In the genomic region with DNA sequence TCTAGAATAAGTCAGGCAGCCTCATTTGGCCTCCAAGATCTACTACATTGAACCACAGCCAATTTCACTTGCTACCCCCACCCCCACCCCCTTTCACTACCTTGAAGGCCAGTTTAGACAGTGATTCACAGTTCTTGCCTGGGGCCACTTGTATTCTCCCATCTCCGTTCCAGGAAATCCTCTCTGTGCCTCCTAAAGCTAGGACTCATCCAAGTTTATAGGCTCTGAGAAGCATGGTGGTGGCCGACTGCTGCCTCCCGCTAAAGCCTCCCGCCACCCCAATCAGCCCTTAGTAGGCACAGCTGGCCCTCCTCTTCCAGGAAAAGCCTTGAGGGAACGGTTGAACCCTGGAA, we compare ENCODE assay signal across 8 mouse cellular contexts. TPM values are rescaled to one million over a fixed set of nuclear protein-coding genes. Genes with fewer than 3 reads are reported as not detected.
A peak's percentile ranks its signal among the peaks of the same experiment; 100 is the strongest.
DNase-seq lines count a peak whose midpoint lies in the region; ATAC-seq and TF ChIP-seq lines count a peak whose summit lies in the region.

No protein-coding gene starts in this region.

- no peaks in the 10 kb centered on the region for H3K9me3 ChIP-seq in E14TG2a.4 (ENCODE audit: low read length)
- H3K9me3 ChIP-seq in forebrain, embryonic 16.5 days (ENCODE audit: control insufficient read depth, low read length): no peaks in the 10 kb centered on the region

- peak overlapping the region; percentile 80 for H3K4me2 ChIP-seq in forebrain, embryonic 16.5 days (ENCODE audit: low read length)

- no peaks in the 10 kb centered on the region for H3K27me3 ChIP-seq in heart, adult 2 months (ENCODE audit: control insufficient read depth, insufficient read depth, low read length)
- no peaks in the 10 kb centered on the region for H3K27me3 ChIP-seq in E14TG2a.4 (ENCODE audit: insufficient read depth, low read length)
- no peaks in the 10 kb centered on the region for H3K27me3 ChIP-seq in forebrain, embryonic 16.5 days (replicated peaks; ENCODE audit: control insufficient read depth, insufficient read depth, low read length)

- no peak for TF ChIP-seq EP300 in heart, adult 2 months (IDR thresholded peaks at IDR 0.05; ENCODE audit: insufficient read depth, low read depth, low read length)

- H3K9ac ChIP-seq in heart, adult 2 months (ENCODE audit: low read depth, low read length): peak overlapping the region; percentile 70
- H3K9ac ChIP-seq in forebrain, embryonic 16.5 days (replicated peaks; ENCODE audit: low read depth, low read length): peak overlapping the region; percentile 73

- intact Hi-C loops in heart, adult 2 months (cut with DNase I): loop anchor here (5.0 kb wide), 2 partner anchors 60 to 90 kb away; no protein-coding TSS in a partner anchor

- no peaks in the 10 kb centered on the region; the same call in 1 of the 2 replicates for H3K36me3 ChIP-seq in heart, adult 2 months (ENCODE audit: control insufficient read depth, insufficient read depth, low read length)
- H3K36me3 ChIP-seq in E14TG2a.4 (ENCODE audit: insufficient read depth, low read length) (peaks cover 28% of the 10 kb centered on the region), macrophage (ENCODE audit: inconsistent target) (peaks cover 36% of the 10 kb centered on the region)
- peaks cover 4% of the 10 kb centered on the region; the same call in 1 of the 2 replicates for H3K36me3 ChIP-seq in forebrain, embryonic 16.5 days (ENCODE audit: control insufficient read depth, insufficient read depth)

- DNase-seq in heart, adult 2 months: no peak
- DNase-seq in heart, adult 11 months: no peak
- DNase-seq in frontal cortex, postnatal 14 days (ENCODE audit: low spot score in 2 of 2): no peak
- DNase-seq in ovary, postnatal 10 days (ENCODE audit: low spot score): no peak
- DNase-seq in kidney, postnatal 25 days: no peak

- no peak for ATAC-seq in forebrain, embryonic 16.5 days

- TF ChIP-seq CTCF in heart, adult 2 months (IDR thresholded peaks at IDR 0.05): no peak
- no peak for TF ChIP-seq CTCF in E14TG2a.4 (conservative IDR thresholded peaks at IDR 0.05; ENCODE audit: low read length)

- H3K27ac ChIP-seq in heart, adult 2 months: peak overlapping the region; percentile 97
- peak overlapping the region; percentile 31; the same call in 1 of the 2 replicates for H3K27ac ChIP-seq in forebrain, embryonic 16.5 days (ENCODE audit: low read length)
- peak overlapping the region; percentile 68 for H3K27ac ChIP-seq in macrophage

- H3K79me2 ChIP-seq in heart, adult 2 months (replicated peaks; ENCODE audit: control insufficient read depth, insufficient read depth, low read length): no peaks in the 10 kb centered on the region; the same call in 1 of the 2 replicates
- peaks cover 37% of the 10 kb centered on the region for H3K79me2 ChIP-seq in macrophage (ENCODE audit: inconsistent target)

- peaks cover 6% of the 10 kb centered on the region for H3K4me1 ChIP-seq in heart, adult 2 months (ENCODE audit: control insufficient read depth, insufficient read depth, low read length)
- peaks cover 52% of the 10 kb centered on the region for H3K4me1 ChIP-seq in E14TG2a.4 (replicated peaks; ENCODE audit: low read depth, low read length)
- H3K4me1 ChIP-seq in forebrain, embryonic 16.5 days (replicated peaks; ENCODE audit: control insufficient read depth, insufficient read depth, low read length): peaks cover 18% of the 10 kb centered on the region

- 5% methylated on average over 5 of the region's 5 CpGs for WGBS in heart, adult 2 months
- 0% methylated on average over 5 of the region's 5 CpGs for WGBS in forebrain, embryonic 16.5 days
- WGBS in macrophage (ENCODE audit: missing documents): 11% methylated on average over 5 of the region's 5 CpGs

- no peak for TF ChIP-seq POLR2A in heart, adult 2 months (IDR thresholded peaks at IDR 0.05; ENCODE audit: insufficient read depth, low read depth, low read length)

- H3K4me3 ChIP-seq in heart, adult 2 months: peak overlapping the region; percentile 65
- H3K4me3 ChIP-seq in E14TG2a.4 (replicated peaks; ENCODE audit: low read length) (peak overlapping the region; percentile 85), macrophage (ENCODE audit: inconsistent target) (peak overlapping the region; percentile 49)
- H3K4me3 ChIP-seq in forebrain, embryonic 16.5 days (replicated peaks; ENCODE audit: low read length): peak overlapping the region; percentile 48

RNA-seq across cellular contexts. Expression of gene Elovl1, which starts 0.5 kb away (rescaled TPM):
- total RNA-seq in heart, adult 2 months (2021): 10 to 100 TPM; 16.4 to 17.5 TPM
- polyA plus RNA-seq in heart, adult 2 months (2012; rRNA removed): 66.4 and 74.4 TPM in 2 replicates
- 25.9 TPM in 2 replicates for polyA plus RNA-seq in forebrain, embryonic 16.5 days (2015; fragmentation: Nextera tagmentation; extraction: Ambion mirVana)
- total RNA-seq in macrophage (2018; cell fraction: chromatin; rRNA removed): 100 to 1,000 TPM in 15 of 26 experiments, 10 to 100 TPM in 11; 47.7 to 179 (median 106) TPM
- total RNA-seq in macrophage (2018; cell fraction: cytosol; rRNA removed): 100 to 1,000 TPM in 24 of 26 experiments, 10 to 100 TPM in 2; 86.6 to 175 (median 138) TPM
- 100 to 1,000 TPM in 23 of 26 experiments, 10 to 100 TPM in 3; 80.4 to 218 (median 139) TPM for total RNA-seq in macrophage (2018; cell fraction: nucleus; rRNA removed)
- 152 to 208 TPM (median 177 TPM) in 3 replicates for polyA plus RNA-seq in macrophage (2018)

RNA-seq across cellular contexts. Expression of gene Cdc20, which starts 9.8 kb away (rescaled TPM):
- under 1 TPM; 0.76 to 0.96 TPM for total RNA-seq in heart, adult 2 months (2021)
- polyA plus RNA-seq in heart, adult 2 months (2012; rRNA removed): 1.6 and 2.3 TPM in 2 replicates
- polyA plus RNA-seq in forebrain, embryonic 16.5 days (2015; fragmentation: Nextera tagmentation; extraction: Ambion mirVana): 87.8 and 113 TPM in 2 replicates
- 1 to 10 TPM in 13 of 26 experiments, under 1 TPM in 4, not detected in 9; 0.42 to 6.6 (median 1.4) TPM for total RNA-seq in macrophage (2018; cell fraction: chromatin; rRNA removed)
- 1 to 10 TPM in 14 of 26 experiments, under 1 TPM in 12; 0.27 to 5.4 (median 1.3) TPM for total RNA-seq in macrophage (2018; cell fraction: cytosol; rRNA removed)
- 1 to 10 TPM in 13 of 26 experiments, under 1 TPM in 10, not detected in 3; 0.27 to 3.5 (median 1.2) TPM for total RNA-seq in macrophage (2018; cell fraction: nucleus; rRNA removed)
- polyA plus RNA-seq in macrophage (2018): 0.63 to 3.8 TPM (median 2.6 TPM) in 3 replicates

RNA-seq across cellular contexts. Expression of gene Med8, which starts 18.3 kb away (rescaled TPM):
- 10 to 100 TPM; 41.0 to 42.5 TPM for total RNA-seq in heart, adult 2 months (2021)
- polyA plus RNA-seq in heart, adult 2 months (2012; rRNA removed): 19.0 and 20.8 TPM in 2 replicates
- 113 and 116 TPM in 2 replicates for polyA plus RNA-seq in forebrain, embryonic 16.5 days (2015; fragmentation: Nextera tagmentation; extraction: Ambion mirVana)
- 100 to 1,000 TPM in 7 of 26 experiments, 10 to 100 TPM in 19; 36.6 to 127 (median 86.3) TPM for total RNA-seq in macrophage (2018; cell fraction: chromatin; rRNA removed)
- total RNA-seq in macrophage (2018; cell fraction: cytosol; rRNA removed): 10 to 100 TPM; 49.5 to 95.3 (median 73.1) TPM
- 100 to 1,000 TPM in 2 of 26 experiments, 10 to 100 TPM in 24; 34.9 to 104 (median 66.9) TPM for total RNA-seq in macrophage (2018; cell fraction: nucleus; rRNA removed)
- polyA plus RNA-seq in macrophage (2018): 69.4 to 89.5 TPM (median 85.4 TPM) in 3 replicates

RNA-seq across cellular contexts. Expression of gene Szt2, which starts 18.3 kb away (rescaled TPM):
- 10 to 100 TPM; 10.1 to 11.1 TPM for total RNA-seq in heart, adult 2 months (2021)
- polyA plus RNA-seq in heart, adult 2 months (2012; rRNA removed): 15.3 and 15.5 TPM in 2 replicates
- 10.2 and 11.6 TPM in 2 replicates for polyA plus RNA-seq in forebrain, embryonic 16.5 days (2015; fragmentation: Nextera tagmentation; extraction: Ambion mirVana)
- 100 to 1,000 TPM in 13 of 26 experiments, 10 to 100 TPM in 13; 30.9 to 162 (median 101) TPM for total RNA-seq in macrophage (2018; cell fraction: chromatin; rRNA removed)
- 10 to 100 TPM in 1 of 26 experiments, 1 to 10 TPM in 25; 3.0 to 10.1 (median 6.3) TPM for total RNA-seq in macrophage (2018; cell fraction: cytosol; rRNA removed)
- 10 to 100 TPM; 13.0 to 75.8 (median 34.8) TPM for total RNA-seq in macrophage (2018; cell fraction: nucleus; rRNA removed)
- 3.0 to 9.6 TPM (median 5.2 TPM) in 3 replicates for polyA plus RNA-seq in macrophage (2018)

RNA-seq across cellular contexts. Expression of gene Mpl, which starts 29.9 kb away (rescaled TPM):
- 1 to 10 TPM in 1 of 2 experiments, under 1 TPM in 1; 0.31 to 1.5 TPM for total RNA-seq in heart, adult 2 months (2021)
- 0.67 and 1.3 TPM in 2 replicates for polyA plus RNA-seq in heart, adult 2 months (2012; rRNA removed)
- 0.22 TPM in 1 of 2 replicates, not detected in the other for polyA plus RNA-seq in forebrain, embryonic 16.5 days (2015; fragmentation: Nextera tagmentation; extraction: Ambion mirVana)
- not detected for total RNA-seq in macrophage (2018; cell fraction: chromatin; rRNA removed)
- under 1 TPM in 2 of 26 experiments, not detected in 24; 0.05 to 0.22 TPM for total RNA-seq in macrophage (2018; cell fraction: cytosol; rRNA removed)
- not detected for total RNA-seq in macrophage (2018; cell fraction: nucleus; rRNA removed)
- 0.26 TPM in 1 of 3 replicates, not detected in the others for polyA plus RNA-seq in macrophage (2018)

Comparison
In these comparisons a context has a peak if more than half of its experiments do, and no peak if none do; other contexts are left out.
1. H3K27ac ChIP-seq: peak in every context shown above with its lines; median percentile 97 in heart, adult 2 months; 68 in macrophage; 31 in forebrain, embryonic 16.5 days.
2. RNA of gene Cdc20, which starts 9.8 kb away (polyA plus RNA-seq): 87.8 to 113 TPM in forebrain, embryonic 16.5 days; 0.63 to 3.8 TPM in macrophage and 1.6 to 2.3 TPM in heart, adult 2 months; every median in the first group is over 10 times any median in the second.
3. Peak in every context shown above with its lines, with median percentiles within 50 percentile points of each other: H3K4me3 ChIP-seq.